Mouse (Mus musculus) spleen, postnatal 14 days (tissue): Measurements from ENCODE around the gene Gm20773.
"Not testable (repeated sequence)": the region's sequence is repeated elsewhere in the genome, so short reads cannot be mapped to it uniquely, and the experiment has no call there.

Source experiments
- DNase-seq, 2 experiments: peaks; one replicate each; pipeline ENCODE4 v3.0.0; 2021 to 2022; ENCODE audit warnings: low spot score in 2 of 2

Gm20773 gene

DNA sequence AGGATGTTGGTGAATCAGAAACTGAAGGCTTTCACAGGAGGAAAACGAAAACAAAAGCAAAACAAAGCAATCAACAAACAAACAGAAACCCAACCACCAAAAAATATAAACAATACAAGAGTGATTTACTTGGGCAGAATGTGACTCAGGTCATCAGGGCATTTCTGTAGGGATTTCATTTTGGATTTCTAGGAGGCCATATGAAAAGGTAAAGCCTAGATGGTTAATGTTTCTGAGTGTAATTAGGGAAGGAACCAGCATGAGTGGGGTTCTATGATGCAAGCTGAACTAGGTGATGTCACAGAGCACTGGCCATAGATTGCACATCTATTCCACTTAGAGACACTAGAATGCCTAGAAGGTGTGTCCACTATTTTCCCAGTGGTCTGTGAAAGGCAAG is at the start of gene Gm20773:
TSS of gene Gm20773 (plus strand) at position 301 of the 400 bp plus-strand sequence.
- not testable (repeated sequence) for DNase-seq

DNA sequence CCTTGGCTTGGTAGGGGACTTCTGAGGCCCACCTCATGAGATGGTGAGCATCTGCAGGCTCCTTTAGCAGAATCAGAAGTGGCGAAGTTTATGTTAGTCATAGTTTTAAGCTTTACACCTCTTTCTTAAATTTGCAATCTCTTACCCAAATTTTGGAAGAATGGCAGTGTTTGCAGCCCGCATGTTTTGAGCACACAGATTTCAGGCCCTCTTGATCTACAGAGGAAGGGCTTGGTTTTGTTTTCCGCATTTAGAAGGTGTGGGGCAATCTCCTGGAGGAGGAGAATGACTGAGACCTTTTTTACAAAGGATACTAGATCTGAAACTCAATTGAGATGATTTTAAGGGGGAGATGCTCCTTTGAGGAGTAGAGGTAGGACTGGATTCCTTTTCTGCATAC is 28.3 kb upstream of the Gm20773 start, which contains the start of gene Gm21866:
TSS of gene Gm21866 (minus strand) at position 101 of the 400 bp plus-strand sequence.
- not testable (repeated sequence) for DNase-seq
